Mouse (Mus musculus) cortical plate, adult 2 months (tissue): ENCODE measurements around the gene Clpb.

Experiments
- CTCF ChIP-seq: fragments of 200-500 bp; IDR thresholded peaks from 2 replicates; pipeline ENCODE4 v1.5.1; 2011; ENCODE audit warnings: mild to moderate bottlenecking, control low read depth, low read length; ENCODE audit not compliant: insufficient read depth; ENCODE audit errors: extremely low read depth
- POLR2A ChIP-seq: fragments of 200-500 bp; IDR thresholded peaks from 2 replicates; pipeline ENCODE4 v1.6.1; 2011; ENCODE audit warnings: mild to moderate bottlenecking, low read length, control low read depth; ENCODE audit not compliant: insufficient read depth; ENCODE audit errors: extremely low read depth

DNA sequence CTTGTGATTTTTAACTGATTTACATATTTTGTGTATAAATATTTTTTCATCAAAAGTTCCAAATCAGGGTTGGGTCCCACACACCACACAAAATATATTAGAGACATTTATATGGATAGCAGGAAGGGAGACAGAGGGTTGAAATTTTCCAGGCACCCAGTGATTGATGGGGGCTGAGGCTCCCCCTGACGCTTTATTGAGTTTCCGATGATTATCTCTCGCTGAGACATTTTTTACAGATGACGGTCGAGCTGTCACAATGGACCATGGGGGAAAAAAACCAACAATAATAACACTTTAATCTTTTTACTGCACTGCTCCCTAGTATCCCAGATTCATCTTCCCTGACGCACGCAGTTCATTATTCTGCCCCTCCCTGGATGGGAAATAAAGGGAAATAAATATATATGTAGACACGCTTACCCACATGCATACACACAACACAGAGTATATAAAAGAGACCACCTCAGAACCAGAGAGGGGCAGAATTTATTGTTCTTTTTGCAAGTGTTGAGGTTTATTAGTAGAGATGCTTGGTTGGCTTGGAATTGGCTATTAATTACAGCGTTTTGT, 50.5 kb downstream of the Clpb start:
- no peak for TF ChIP-seq CTCF
- TF ChIP-seq POLR2A, result no peak
